Mouse (Mus musculus) adrenal gland, postnatal 25 days (tissue): ENCODE data around the gene Ano2. TPM values are rescaled to one million over a fixed set of nuclear protein-coding genes. Genes with fewer than 3 reads are reported as not detected.

Source experiments
- DNase-seq: peaks from one replicate; pipeline ENCODE4 v3.0.0; 2021; ENCODE audit warnings: mixed read lengths
- total RNA-seq: library from RNA; stranded (reverse); gene quantifications from 2 replicates; pipeline ENCODE4 v1.2.3, GENCODE M21; 2021

Gene Ano2
- total RNA-seq, 1 experiment from 2014 or later = not detected

- no peak for DNase-seq
Observed at GRCm38 (mm10) chr6:125743203-125744100, 53.2 kb downstream of the Ano2 start.

- DNase-seq = no peak
Observed at GRCm38 (mm10) chr6:125747322-125747930, 57.2 kb downstream of the Ano2 start.

- DNase-seq = no peak
Observed at GRCm38 (mm10) chr6:125748646-125749045, 58.4 kb downstream of the Ano2 start.

- no peak for DNase-seq
Observed at GRCm38 (mm10) chr6:125762851-125763519, 72.8 kb downstream of the Ano2 start.

- no peak for DNase-seq
Observed at GRCm38 (mm10) chr6:125773256-125773655, 83.0 kb downstream of the Ano2 start.

- DNase-seq = no peak
Observed at GRCm38 (mm10) chr6:125776291-125776690, 86.1 kb downstream of the Ano2 start.

- DNase-seq = no peak
Observed at GRCm38 (mm10) chr6:125802954-125803353, 112.7 kb downstream of the Ano2 start.

GRCm38 (mm10) chr6:125803364-125804011 lies 113.3 kb downstream of the Ano2 start:
- DNase-seq = no peak

- no peak for DNase-seq
Observed at GRCm38 (mm10) chr6:125808996-125809649, 118.9 kb downstream of the Ano2 start.

- DNase-seq = no peak
Observed at GRCm38 (mm10) chr6:125811395-125811794, 121.2 kb downstream of the Ano2 start.

GRCm38 (mm10) chr6:125838121-125838520 lies 147.9 kb downstream of the Ano2 start:
- no peak for DNase-seq

GRCm38 (mm10) chr6:125841284-125841683 lies 151.1 kb downstream of the Ano2 start:
- DNase-seq = no peak

GRCm38 (mm10) chr6:125851196-125851595 lies 161.0 kb downstream of the Ano2 start:
- no peak for DNase-seq

GRCm38 (mm10) chr6:125858294-125858693 lies 168.1 kb downstream of the Ano2 start:
- DNase-seq = no peak

GRCm38 (mm10) chr6:125868516-125868915 lies 178.3 kb downstream of the Ano2 start:
- DNase-seq = peak; percentile 12

- DNase-seq = no peak
Observed at GRCm38 (mm10) chr6:125871482-125871881, 181.3 kb downstream of the Ano2 start.

- DNase-seq = no peak
Observed at GRCm38 (mm10) chr6:125874742-125875141, 184.5 kb downstream of the Ano2 start.

- DNase-seq = no peak
Observed at GRCm38 (mm10) chr6:125876884-125877283, 186.7 kb downstream of the Ano2 start.

- no peak for DNase-seq
Observed at GRCm38 (mm10) chr6:125878671-125879070, 188.5 kb downstream of the Ano2 start.

GRCm38 (mm10) chr6:125879306-125879705 lies 189.1 kb downstream of the Ano2 start:
- DNase-seq = no peak

- no peak for DNase-seq
Observed at GRCm38 (mm10) chr6:125888596-125888995, 198.4 kb downstream of the Ano2 start.

- no peak for DNase-seq
Observed at GRCm38 (mm10) chr6:125894340-125894739, 204.1 kb downstream of the Ano2 start.
